Mouse (Mus musculus): ENCODE measurements around the gene Grb14.

The Grb14 gene

GRCm38 (mm10) chr2:64885696-64886095 is 139.1 kb downstream of the Grb14 start:
- DNase-seq (ENCODE audit: low read depth, low spot score): no peak

GRCm38 (mm10) chr2:64878275-64878674 is 146.5 kb downstream of the Grb14 start:
- DNase-seq (ENCODE audit: low read depth, low spot score): no peak
